Mouse (Mus musculus) midbrain, embryonic 10.5 days (tissue): ENCODE data around the gene Csrnp1. TPM values are rescaled to one million over a fixed set of nuclear protein-coding genes. Genes with fewer than 3 reads are reported as not detected.

Experiments
- DNase-seq: peaks from one replicate; pipeline ENCODE4 v3.0.0-alpha.2; 2017; ENCODE audit warnings: low spot score
- H3K27ac ChIP-seq: fragments of 300-500 bp; sonication (generic); replicated peaks from 2 replicates; pipeline ENCODE4 v1.5.1; 2016; ENCODE audit warnings: mild to moderate bottlenecking
- H3K27me3 ChIP-seq: fragments of 300-500 bp; sonication (generic); 2 replicates; pipeline ENCODE4 v1.6.1; 2016; ENCODE audit warnings: low read depth, mild to moderate bottlenecking; ENCODE audit not compliant: poor library complexity, severe bottlenecking
- H3K36me3 ChIP-seq: fragments of 300-500 bp; sonication (generic); 2 replicates; pipeline ENCODE4 v1.6.1; 2016; ENCODE audit warnings: mild to moderate bottlenecking, moderate library complexity
- H3K4me1 ChIP-seq: fragments of 300-500 bp; sonication (generic); 2 replicates; pipeline ENCODE4 v1.6.1; 2016
- H3K4me3 ChIP-seq: fragments of 300-500 bp; sonication (generic); 2 replicates; pipeline ENCODE4 v1.5.1; 2016; ENCODE audit warnings: mild to moderate bottlenecking, moderate library complexity
- H3K9me3 ChIP-seq: fragments of 300-500 bp; sonication (generic); replicated peaks from 2 replicates; pipeline ENCODE4 v1.6.1; 2016; ENCODE audit warnings: mild to moderate bottlenecking
- WGBS: fragments of 180-500 bp; shearing (Covaris S2); methylation state at CpG from one replicate; pipeline ENCODE4 v1.1.7; 2016; 5-methylcytosine and 5-hydroxymethylcytosine counted together
- polyA plus RNA-seq: library from polyadenylated mRNA; unstranded; fragments of >200 nt; fragmentation: Nextera tagmentation; extraction: Ambion mirVana; gene quantifications from 2 replicates; pipeline ENCODE4 v1.2.1, GENCODE M21; 2016

Csrnp1 gene
- polyA plus RNA-seq, 1 experiment from 2014 or later: 2.7 TPM

GRCm38 (mm10) chr9:119925120-119925657 is 59.3 kb downstream of the Csrnp1 start:
- WGBS: 94% methylated on average over 16 of the region's 16 CpGs
- H3K27ac ChIP-seq: no peak overlapping the region
- H3K36me3 ChIP-seq: peaks cover 98% of the 10 kb centered on the region
- no peaks in the 10 kb centered on the region for H3K9me3 ChIP-seq
- no peak overlapping the region for H3K4me3 ChIP-seq
- DNase-seq: no peak
- H3K4me1 ChIP-seq: no peaks in the 10 kb centered on the region
- no peaks in the 10 kb centered on the region for H3K27me3 ChIP-seq

- 95% methylated on average over 4 of the region's 4 CpGs for WGBS
- H3K9me3 ChIP-seq: no peaks in the 10 kb centered on the region
- H3K27ac ChIP-seq: no peak overlapping the region
- no peak overlapping the region for H3K4me3 ChIP-seq
- no peak for DNase-seq
- no peaks in the 10 kb centered on the region for H3K4me1 ChIP-seq
- H3K36me3 ChIP-seq: peaks cover 98% of the 10 kb centered on the region
- no peaks in the 10 kb centered on the region for H3K27me3 ChIP-seq
These were observed 61.0 kb downstream of the Csrnp1 start for GRCm38 (mm10) chr9:119923462-119923861.

Other genes starting within 250 kb of the Csrnp1 start
- gene Scn11a, start 159.2 kb downstream of the Csrnp1 start, polyA plus RNA-seq: 0.21 and 0.36 TPM in 2 replicates
- 65.8 and 71.6 TPM in 2 replicates for gene Wdr48, start 89.8 kb downstream of the Csrnp1 start, polyA plus RNA-seq
- gene Gorasp1, start 47.1 kb downstream of the Csrnp1 start, polyA plus RNA-seq: 27.3 and 29.4 TPM in 2 replicates
- gene Ttc21a, start 47.1 kb downstream of the Csrnp1 start, polyA plus RNA-seq: 0.16 and 0.42 TPM in 2 replicates
- gene Xirp1, start 38.9 kb upstream of the Csrnp1 start, polyA plus RNA-seq: not detected in 2 replicates
- gene Cx3cr1, start 85.2 kb upstream of the Csrnp1 start, polyA plus RNA-seq: 5.9 and 6.7 TPM in 2 replicates
- gene Ccr8, start 107.5 kb upstream of the Csrnp1 start, polyA plus RNA-seq: not detected in 2 replicates
- gene Slc25a38, start 125.7 kb upstream of the Csrnp1 start, polyA plus RNA-seq: 40.4 and 42.1 TPM in 2 replicates
- 1,349 and 1,575 TPM in 2 replicates for gene Rpsa, start 143.0 kb upstream of the Csrnp1 start, polyA plus RNA-seq
- 0.22 and 0.73 TPM in 2 replicates for gene Mobp, start 165.0 kb upstream of the Csrnp1 start, polyA plus RNA-seq